Mouse (Mus musculus): ENCODE data around the gene Dnajb3. TPM values are rescaled to one million over a fixed set of nuclear protein-coding genes. Genes with fewer than 3 reads are reported as not detected.

Dnajb3 gene
- polyA plus RNA-seq, 1 experiment: 1.3 TPM

GRCm38 (mm10) chr1:88218051-88218450 is 12.5 kb upstream of the Dnajb3 start:
- Histone ChIP-seq H3K4me1 (ENCODE audit: control insufficient read depth, insufficient read depth, low read length) (no peaks in the 10 kb centered on the region), H3K4me3 (replicated peaks; ENCODE audit: extremely low read depth, low read depth, low read length) (no peak overlapping the region)
- WGBS: 74% methylated on average over 9 of the region's 9 CpGs
- DNase-seq: no peak
- TF ChIP-seq CTCF (IDR thresholded peaks at IDR 0.05; ENCODE audit: insufficient read depth, low read length): no peak

GRCm38 (mm10) chr1:88217576-88217975 is 12.0 kb upstream of the Dnajb3 start:
- DNase-seq: no peak
- WGBS: 32% methylated on average over 3 of the region's 3 CpGs
- Histone ChIP-seq H3K4me1 (ENCODE audit: control insufficient read depth, insufficient read depth, low read length) (no peaks in the 10 kb centered on the region), H3K4me3 (replicated peaks; ENCODE audit: extremely low read depth, low read depth, low read length) (no peak overlapping the region)
- TF ChIP-seq CTCF (IDR thresholded peaks at IDR 0.05; ENCODE audit: insufficient read depth, low read length) (no peak), POLR2A (IDR thresholded peaks at IDR 0.05; ENCODE audit: borderline replicate concordance, extremely low read depth, low read depth, low read length) (no peak)

GRCm38 (mm10) chr1:88217144-88217543 is 11.6 kb upstream of the Dnajb3 start:
- WGBS: 54% methylated on average over 2 of the region's 2 CpGs
- Histone ChIP-seq H3K4me3 (replicated peaks; ENCODE audit: extremely low read depth, low read depth, low read length) (no peak overlapping the region), H3K4me1 (ENCODE audit: control insufficient read depth, insufficient read depth, low read length) (no peaks in the 10 kb centered on the region)
- no peak for TF ChIP-seq POLR2A (IDR thresholded peaks at IDR 0.05; ENCODE audit: borderline replicate concordance, extremely low read depth, low read depth, low read length)
- TF ChIP-seq CTCF (IDR thresholded peaks at IDR 0.05; ENCODE audit: insufficient read depth, low read length): no peak
- no peak for DNase-seq

- no peaks in the 10 kb centered on the region for H3K4me1 ChIP-seq (ENCODE audit: control insufficient read depth, insufficient read depth, low read length)
- no peak overlapping the region for H3K4me3 ChIP-seq (replicated peaks; ENCODE audit: extremely low read depth, low read depth, low read length)
- DNase-seq: no peak
- WGBS: 57% methylated on average over 2 of the region's 2 CpGs
- TF ChIP-seq POLR2A (IDR thresholded peaks at IDR 0.05; ENCODE audit: borderline replicate concordance, extremely low read depth, low read depth, low read length) (no peak), CTCF (IDR thresholded peaks at IDR 0.05; ENCODE audit: insufficient read depth, low read length) (no peak)
These were observed 11.0 kb upstream of the Dnajb3 start for GRCm38 (mm10) chr1:88216551-88216950.

- WGBS: 70% methylated on average over 10 of the region's 10 CpGs
These were observed 10.1 kb upstream of the Dnajb3 start for GRCm38 (mm10) chr1:88215466-88216380.

GRCm38 (mm10) chr1:88214462-88214952 is 8.9 kb upstream of the Dnajb3 start:
- DNase-seq: no peak
- H3K4me3 ChIP-seq (replicated peaks; ENCODE audit: extremely low read depth, low read depth, low read length): no peak overlapping the region
- no peaks in the 10 kb centered on the region for H3K4me1 ChIP-seq (ENCODE audit: control insufficient read depth, insufficient read depth, low read length)
- WGBS: 77% methylated on average over 2 of the region's 2 CpGs
- TF ChIP-seq CTCF (IDR thresholded peaks at IDR 0.05; ENCODE audit: insufficient read depth, low read length) (no peak), POLR2A (IDR thresholded peaks at IDR 0.05; ENCODE audit: borderline replicate concordance, extremely low read depth, low read depth, low read length) (no peak)

More at GRCm38 (mm10) chr1:88215466-88216380, 10.1 kb upstream of the Dnajb3 start:
- no peaks in the 10 kb centered on the region for H3K4me1 ChIP-seq (ENCODE audit: control insufficient read depth, insufficient read depth, low read length)
- H3K4me3 ChIP-seq (replicated peaks; ENCODE audit: extremely low read depth, low read depth, low read length): no peak overlapping the region
- TF ChIP-seq POLR2A (IDR thresholded peaks at IDR 0.05; ENCODE audit: borderline replicate concordance, extremely low read depth, low read depth, low read length) (no peak), CTCF (IDR thresholded peaks at IDR 0.05; ENCODE audit: insufficient read depth, low read length) (no peak)
- DNase-seq: no peak

- TF ChIP-seq CTCF (IDR thresholded peaks at IDR 0.05; ENCODE audit: insufficient read depth, low read length): no peak
- TF ChIP-seq POLR2A (IDR thresholded peaks at IDR 0.05; ENCODE audit: borderline replicate concordance, extremely low read depth, low read depth, low read length): no peak
- 70% methylated on average over 2 of the region's 2 CpGs for WGBS
- Histone ChIP-seq H3K4me1 (ENCODE audit: control insufficient read depth, insufficient read depth, low read length) (no peaks in the 10 kb centered on the region), H3K4me3 (replicated peaks; ENCODE audit: extremely low read depth, low read depth, low read length) (no peak overlapping the region)
- no peak for DNase-seq
These were observed 8.3 kb upstream of the Dnajb3 start for GRCm38 (mm10) chr1:88213766-88214461.

- no peak for DNase-seq
- TF ChIP-seq CTCF (IDR thresholded peaks at IDR 0.05; ENCODE audit: insufficient read depth, low read length): no peak
- no peak for TF ChIP-seq POLR2A (IDR thresholded peaks at IDR 0.05; ENCODE audit: borderline replicate concordance, extremely low read depth, low read depth, low read length)
- H3K4me1 ChIP-seq (ENCODE audit: control insufficient read depth, insufficient read depth, low read length): no peaks in the 10 kb centered on the region
- 71% methylated on average over 1 of the region's 1 CpGs for WGBS
- no peak overlapping the region for H3K4me3 ChIP-seq (replicated peaks; ENCODE audit: extremely low read depth, low read depth, low read length)
These were observed 7.5 kb upstream of the Dnajb3 start for GRCm38 (mm10) chr1:88213061-88213460.

GRCm38 (mm10) chr1:88212341-88213045 is 6.9 kb upstream of the Dnajb3 start:
- 56% methylated on average over 8 of the region's 8 CpGs for WGBS

More at GRCm38 (mm10) chr1:88212341-88213045, 6.9 kb upstream of the Dnajb3 start:
- no peak for DNase-seq
- H3K4me1 ChIP-seq (ENCODE audit: control insufficient read depth, insufficient read depth, low read length): no peaks in the 10 kb centered on the region
- no peak overlapping the region for H3K4me3 ChIP-seq (replicated peaks; ENCODE audit: extremely low read depth, low read depth, low read length)
- no peak for TF ChIP-seq CTCF (IDR thresholded peaks at IDR 0.05; ENCODE audit: insufficient read depth, low read length)
- TF ChIP-seq POLR2A (IDR thresholded peaks at IDR 0.05; ENCODE audit: borderline replicate concordance, extremely low read depth, low read depth, low read length): no peak

Data from lung, adult 2 months (tissue).